Mouse (Mus musculus): ENCODE results near the gene Sned1. TPM values are rescaled to one million over a fixed set of nuclear protein-coding genes. Genes with fewer than 3 reads are reported as not detected.

Sned1 gene
- polyA plus RNA-seq, 1 experiment from 2014 or later: 2.8 TPM

DNA sequence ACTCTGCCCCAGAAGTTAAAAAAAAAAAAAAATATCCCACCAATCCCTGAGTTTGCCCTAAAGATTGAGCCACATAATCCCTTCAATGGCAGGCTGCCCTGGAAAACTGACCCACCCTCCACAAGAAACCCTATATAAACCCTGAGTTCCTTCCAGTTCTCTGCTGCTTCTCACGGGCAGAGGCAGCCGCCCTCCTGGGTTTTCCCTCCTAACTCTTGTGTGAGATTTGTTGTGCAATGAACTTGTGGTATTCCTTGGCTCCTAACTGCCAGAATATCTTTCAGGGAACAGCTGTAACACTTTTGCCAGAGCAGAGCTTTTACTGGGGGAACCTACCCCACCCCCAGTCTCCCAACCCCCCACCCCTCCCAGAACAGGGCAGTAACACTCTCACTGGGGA, 16.9 kb downstream of the Sned1 start:
- no peak overlapping the region for H3K4me2 ChIP-seq (ENCODE audit: low read depth, low read length)
- H3K4me3 ChIP-seq (ENCODE audit: low read depth, low read length): no peak overlapping the region
- H3K36me3 ChIP-seq (ENCODE audit: control insufficient read depth, insufficient read depth, low read length): no peaks in the 10 kb centered on the region
- no peaks in the 10 kb centered on the region for H3K27me3 ChIP-seq (ENCODE audit: control insufficient read depth, insufficient read depth, low read length)
- H3K27ac ChIP-seq (ENCODE audit: low read depth, low read length): no peak overlapping the region
- no peak for ATAC-seq (ENCODE audit: low read depth)
- H3K4me1 ChIP-seq (ENCODE audit: control insufficient read depth, insufficient read depth, low read length): no peaks in the 10 kb centered on the region
- H3K9me3 ChIP-seq (ENCODE audit: control insufficient read depth, low read length): no peaks in the 10 kb centered on the region
- no peak overlapping the region for H3K9ac ChIP-seq (replicated peaks; ENCODE audit: low read depth, low read length)
- WGBS: 55% methylated on average over 2 of the region's 2 CpGs

DNA sequence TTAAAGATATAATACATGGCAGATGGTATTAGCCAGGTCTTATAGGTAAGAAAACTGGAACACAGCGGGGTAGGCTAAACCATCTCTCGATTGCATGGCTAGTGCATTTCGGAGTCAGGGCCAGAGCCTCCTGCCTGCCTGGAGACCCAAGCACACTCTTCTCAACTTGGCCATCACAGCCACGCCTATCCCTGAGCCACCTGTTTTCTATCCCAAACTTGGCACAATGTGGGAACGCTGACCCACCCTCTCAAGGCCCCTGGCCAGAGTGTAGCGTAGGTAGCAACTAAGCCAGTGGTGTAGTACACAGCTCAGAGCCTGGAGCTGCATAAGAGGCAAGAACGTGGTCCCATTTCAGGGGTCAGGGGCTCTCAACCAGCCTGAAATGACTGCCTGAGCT, 20.1 kb downstream of the Sned1 start:
- Histone ChIP-seq H3K27me3 (ENCODE audit: control insufficient read depth, insufficient read depth, low read length) (no peaks in the 10 kb centered on the region), H3K36me3 (ENCODE audit: control insufficient read depth, insufficient read depth, low read length) (no peaks in the 10 kb centered on the region), H3K27ac (ENCODE audit: low read depth, low read length) (no peak overlapping the region), H3K9ac (replicated peaks; ENCODE audit: low read depth, low read length) (no peak overlapping the region), H3K4me2 (ENCODE audit: low read depth, low read length) (no peak overlapping the region), H3K4me3 (ENCODE audit: low read depth, low read length) (no peak overlapping the region), H3K9me3 (ENCODE audit: control insufficient read depth, low read length) (no peaks in the 10 kb centered on the region), H3K4me1 (ENCODE audit: control insufficient read depth, insufficient read depth, low read length) (no peaks in the 10 kb centered on the region)
- no peak for ATAC-seq (ENCODE audit: low read depth)
- 93% methylated on average over 7 of the region's 7 CpGs for WGBS

DNA sequence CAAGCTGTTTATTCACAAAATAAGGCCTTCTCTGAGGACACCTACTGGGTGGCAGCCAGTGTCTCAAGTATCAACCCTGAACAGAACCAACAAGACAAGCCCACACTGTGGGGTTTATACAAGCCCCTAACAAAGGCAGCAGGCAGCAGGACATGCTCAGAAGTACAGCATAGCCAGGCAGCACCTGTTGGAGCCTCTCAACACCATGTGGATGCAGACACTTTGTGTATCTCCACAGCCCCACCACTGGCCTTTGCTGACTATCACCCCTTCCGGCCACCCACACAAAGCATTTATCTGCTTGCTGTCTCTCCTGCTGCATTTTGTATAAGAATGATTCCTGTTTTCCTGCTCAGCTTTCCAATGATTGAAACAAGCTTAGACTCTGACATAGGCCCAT, 21.9 kb downstream of the Sned1 start:
- Histone ChIP-seq H3K36me3 (ENCODE audit: control insufficient read depth, insufficient read depth, low read length) (no peaks in the 10 kb centered on the region), H3K4me2 (ENCODE audit: low read depth, low read length) (no peak overlapping the region), H3K9ac (replicated peaks; ENCODE audit: low read depth, low read length) (no peak overlapping the region), H3K9me3 (ENCODE audit: control insufficient read depth, low read length) (no peaks in the 10 kb centered on the region), H3K27ac (ENCODE audit: low read depth, low read length) (no peak overlapping the region), H3K4me1 (ENCODE audit: control insufficient read depth, insufficient read depth, low read length) (no peaks in the 10 kb centered on the region), H3K27me3 (ENCODE audit: control insufficient read depth, insufficient read depth, low read length) (no peaks in the 10 kb centered on the region), H3K4me3 (ENCODE audit: low read depth, low read length) (no peak overlapping the region)
- no peak for ATAC-seq (ENCODE audit: low read depth)
- WGBS: 82% methylated on average over 1 of the region's 1 CpGs

DNA sequence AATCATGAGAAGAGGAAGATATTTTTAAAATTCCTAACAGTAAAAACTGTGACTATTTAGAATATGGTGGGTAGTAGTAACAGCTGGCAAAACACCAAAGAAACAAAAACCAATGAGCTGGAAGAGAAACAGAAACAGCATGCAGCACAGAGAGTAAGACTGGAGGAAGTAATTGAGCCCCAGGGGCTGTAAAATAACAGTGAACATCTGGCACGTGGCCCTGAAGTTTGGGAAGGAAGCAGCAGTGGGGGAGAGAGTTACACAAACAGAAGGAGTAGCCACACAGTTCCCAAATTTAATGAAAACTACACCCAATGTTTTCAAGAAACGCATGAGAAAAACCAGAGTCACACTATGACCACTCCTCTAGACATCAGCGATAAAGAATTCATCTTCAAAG, 31.6 kb downstream of the Sned1 start:
- no peak overlapping the region for H3K27ac ChIP-seq (ENCODE audit: low read depth, low read length)
- H3K36me3 ChIP-seq (ENCODE audit: control insufficient read depth, insufficient read depth, low read length): no peaks in the 10 kb centered on the region
- H3K9ac ChIP-seq (replicated peaks; ENCODE audit: low read depth, low read length): no peak overlapping the region
- no peak overlapping the region for H3K4me3 ChIP-seq (ENCODE audit: low read depth, low read length)
- H3K4me2 ChIP-seq (ENCODE audit: low read depth, low read length): no peak overlapping the region
- H3K9me3 ChIP-seq (ENCODE audit: control insufficient read depth, low read length): no peaks in the 10 kb centered on the region
- ATAC-seq (ENCODE audit: low read depth): peak; percentile 56; the same call in 1 of the 2 replicates
- no peaks in the 10 kb centered on the region for H3K27me3 ChIP-seq (ENCODE audit: control insufficient read depth, insufficient read depth, low read length)
- H3K4me1 ChIP-seq (ENCODE audit: control insufficient read depth, insufficient read depth, low read length): no peaks in the 10 kb centered on the region
- 47% methylated on average over 3 of the region's 3 CpGs for WGBS

DNA sequence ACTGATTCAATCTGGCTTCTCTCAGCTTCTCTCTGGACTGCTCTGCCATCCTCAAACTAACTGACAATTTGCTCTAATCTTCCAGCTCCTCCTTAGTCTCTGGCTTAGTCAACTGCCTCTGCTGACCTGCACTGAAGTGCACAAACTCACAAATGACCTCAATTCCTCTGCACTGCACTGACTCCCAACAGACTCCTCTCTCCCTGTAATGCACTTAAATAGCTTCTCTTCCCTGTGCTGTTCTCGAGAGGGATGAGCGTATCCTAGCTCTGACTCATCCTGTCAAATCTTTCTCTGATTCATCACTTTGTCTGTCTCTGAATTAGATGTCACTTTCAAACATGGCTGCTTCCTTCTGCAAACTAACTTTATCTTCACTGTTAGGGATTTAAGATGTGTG, 32.6 kb downstream of the Sned1 start:
- Histone ChIP-seq H3K27ac (ENCODE audit: low read depth, low read length) (no peak overlapping the region), H3K4me2 (ENCODE audit: low read depth, low read length) (no peak overlapping the region), H3K9me3 (ENCODE audit: control insufficient read depth, low read length) (no peaks in the 10 kb centered on the region), H3K9ac (replicated peaks; ENCODE audit: low read depth, low read length) (no peak overlapping the region), H3K27me3 (ENCODE audit: control insufficient read depth, insufficient read depth, low read length) (no peaks in the 10 kb centered on the region), H3K4me3 (ENCODE audit: low read depth, low read length) (no peak overlapping the region), H3K4me1 (ENCODE audit: control insufficient read depth, insufficient read depth, low read length) (no peaks in the 10 kb centered on the region), H3K36me3 (ENCODE audit: control insufficient read depth, insufficient read depth, low read length) (no peaks in the 10 kb centered on the region)
- ATAC-seq (ENCODE audit: low read depth): no peak
- whole genome bisulfite sequencing: 86% methylated on average over 2 of the region's 2 CpGs

DNA sequence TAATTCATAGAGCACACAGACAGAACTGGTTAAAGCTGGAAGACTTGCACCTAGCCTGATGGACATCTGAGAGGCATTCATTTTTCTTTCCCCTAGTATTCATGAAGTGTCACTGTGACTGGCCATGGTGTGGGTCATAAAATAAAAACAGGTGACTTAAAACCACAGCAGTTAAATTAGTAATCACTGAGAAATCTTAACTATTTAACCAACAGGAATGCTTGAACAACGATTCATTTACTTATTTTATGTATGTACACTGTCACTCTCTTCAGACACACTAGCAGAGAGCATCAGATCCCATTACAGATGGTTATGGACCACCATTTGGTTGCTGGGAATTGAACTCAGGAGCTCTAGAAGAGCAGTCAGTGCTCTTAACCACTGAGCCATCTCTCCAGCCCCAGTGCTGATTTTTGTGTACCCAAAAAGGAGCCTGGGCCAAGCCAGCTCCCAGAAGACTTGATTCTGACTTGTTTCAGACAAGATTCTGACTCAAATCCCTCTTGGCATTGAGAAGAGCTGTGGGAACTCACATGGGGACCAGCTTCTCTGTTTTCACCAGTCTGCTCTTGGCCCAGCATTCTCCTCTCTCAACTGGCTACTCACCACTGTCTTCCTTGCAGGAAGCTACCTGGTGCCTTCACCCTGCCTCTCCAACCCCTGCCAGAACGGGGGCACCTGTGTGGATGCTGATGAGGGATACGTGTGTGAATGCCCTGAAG, 35.0 kb downstream of the Sned1 start:
- Histone ChIP-seq H3K9ac (replicated peaks; ENCODE audit: low read depth, low read length) (no peak overlapping the region), H3K9me3 (ENCODE audit: control insufficient read depth, low read length) (no peaks in the 10 kb centered on the region), H3K36me3 (ENCODE audit: control insufficient read depth, insufficient read depth, low read length) (no peaks in the 10 kb centered on the region), H3K27ac (ENCODE audit: low read depth, low read length) (no peak overlapping the region), H3K4me2 (ENCODE audit: low read depth, low read length) (no peak overlapping the region), H3K27me3 (ENCODE audit: control insufficient read depth, insufficient read depth, low read length) (no peaks in the 10 kb centered on the region), H3K4me1 (ENCODE audit: control insufficient read depth, insufficient read depth, low read length) (no peaks in the 10 kb centered on the region), H3K4me3 (ENCODE audit: low read depth, low read length) (no peak overlapping the region)
- no peak for ATAC-seq (ENCODE audit: low read depth)
- WGBS: 72% methylated on average over 3 of the region's 3 CpGs

DNA sequence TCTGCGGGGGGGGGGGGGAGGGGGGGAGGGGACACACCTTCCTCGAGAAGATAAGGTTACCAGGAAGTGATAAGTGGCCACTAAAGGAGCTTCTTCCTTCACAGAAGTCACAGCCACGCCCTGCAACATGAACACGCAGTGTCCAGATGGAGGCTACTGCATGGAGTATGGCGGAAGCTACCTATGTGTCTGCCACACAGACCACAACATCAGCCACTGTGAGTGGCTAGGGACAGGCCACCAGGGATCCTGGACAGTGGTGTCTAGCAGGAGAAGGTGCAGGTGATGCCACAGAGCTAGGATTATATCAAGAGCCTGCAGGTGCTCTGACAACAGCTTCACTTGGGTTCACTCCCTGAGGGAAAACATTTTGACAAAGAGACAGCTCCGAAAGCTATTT, 36.1 kb downstream of the Sned1 start:
- Histone ChIP-seq H3K9ac (replicated peaks; ENCODE audit: low read depth, low read length) (no peak overlapping the region), H3K27me3 (ENCODE audit: control insufficient read depth, insufficient read depth, low read length) (no peaks in the 10 kb centered on the region), H3K9me3 (ENCODE audit: control insufficient read depth, low read length) (no peaks in the 10 kb centered on the region), H3K4me1 (ENCODE audit: control insufficient read depth, insufficient read depth, low read length) (no peaks in the 10 kb centered on the region), H3K4me2 (ENCODE audit: low read depth, low read length) (no peak overlapping the region), H3K27ac (ENCODE audit: low read depth, low read length) (no peak overlapping the region), H3K4me3 (ENCODE audit: low read depth, low read length) (no peak overlapping the region), H3K36me3 (ENCODE audit: control insufficient read depth, insufficient read depth, low read length) (no peaks in the 10 kb centered on the region)
- no peak for ATAC-seq (ENCODE audit: low read depth)
- 91% methylated on average over 5 of the region's 6 CpGs for WGBS

DNA sequence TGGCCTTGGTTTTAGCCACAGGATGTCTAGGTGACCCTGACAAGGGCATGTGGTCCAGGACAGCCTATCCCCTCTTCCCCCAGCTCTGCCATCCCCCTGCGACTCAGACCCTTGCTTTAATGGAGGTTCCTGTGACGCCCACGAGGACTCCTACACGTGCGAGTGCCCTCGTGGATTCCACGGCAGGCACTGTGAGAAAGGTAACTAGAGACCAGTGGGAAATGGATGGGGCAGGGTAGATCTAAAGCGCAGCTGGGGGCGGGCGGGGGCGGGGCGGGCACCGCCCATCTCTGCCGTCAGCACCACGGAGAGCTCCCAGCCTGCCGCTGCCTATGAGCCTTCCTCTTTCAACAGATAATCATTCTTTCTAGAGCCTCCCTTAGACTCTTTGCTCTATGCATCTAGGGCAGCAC, 36.8 kb downstream of the Sned1 start:
- Histone ChIP-seq H3K4me3 (ENCODE audit: low read depth, low read length) (peak overlapping the region; percentile 2; the same call in 1 of the 2 replicates), H3K36me3 (ENCODE audit: control insufficient read depth, insufficient read depth, low read length) (no peaks in the 10 kb centered on the region), H3K27ac (ENCODE audit: low read depth, low read length) (no peak overlapping the region), H3K9ac (replicated peaks; ENCODE audit: low read depth, low read length) (no peak overlapping the region), H3K4me2 (ENCODE audit: low read depth, low read length) (peak overlapping the region; percentile 17; the same call in 1 of the 2 replicates), H3K9me3 (ENCODE audit: control insufficient read depth, low read length) (no peaks in the 10 kb centered on the region), H3K27me3 (ENCODE audit: control insufficient read depth, insufficient read depth, low read length) (no peaks in the 10 kb centered on the region), H3K4me1 (ENCODE audit: control insufficient read depth, insufficient read depth, low read length) (no peaks in the 10 kb centered on the region)
- WGBS: 2% methylated on average over 16 of the region's 16 CpGs
- ATAC-seq (ENCODE audit: low read depth): peak; percentile 51; the same call in 1 of the 2 replicates

DNA sequence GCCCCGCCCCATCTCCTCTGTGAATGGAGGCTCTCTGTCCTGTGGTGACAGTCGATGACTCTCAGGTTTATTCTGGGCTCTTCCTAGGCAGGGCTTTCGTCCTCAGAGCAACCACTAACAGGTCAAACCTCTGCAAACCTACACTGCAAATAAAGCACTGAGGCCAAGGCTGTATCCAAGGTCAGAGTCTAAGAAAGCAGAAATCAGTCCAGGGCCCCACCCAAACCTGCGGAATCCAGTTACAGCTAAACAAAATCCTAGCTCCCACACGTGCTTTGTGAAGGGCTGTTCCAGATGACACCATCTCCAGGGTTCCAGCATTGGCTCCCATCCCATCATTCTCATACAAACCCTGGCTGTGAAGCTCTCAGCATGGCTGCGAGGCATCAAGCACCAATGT, 39.9 kb downstream of the Sned1 start:
- Histone ChIP-seq H3K36me3 (ENCODE audit: control insufficient read depth, insufficient read depth, low read length) (no peaks in the 10 kb centered on the region), H3K4me1 (ENCODE audit: control insufficient read depth, insufficient read depth, low read length) (no peaks in the 10 kb centered on the region), H3K9me3 (ENCODE audit: control insufficient read depth, low read length) (no peaks in the 10 kb centered on the region), H3K9ac (replicated peaks; ENCODE audit: low read depth, low read length) (no peak overlapping the region), H3K27ac (ENCODE audit: low read depth, low read length) (no peak overlapping the region), H3K4me2 (ENCODE audit: low read depth, low read length) (no peak overlapping the region), H3K27me3 (ENCODE audit: control insufficient read depth, insufficient read depth, low read length) (no peaks in the 10 kb centered on the region), H3K4me3 (ENCODE audit: low read depth, low read length) (no peak overlapping the region)
- ATAC-seq (ENCODE audit: low read depth): no peak
- 78% methylated on average over 6 of the region's 6 CpGs for WGBS
